Mouse (Mus musculus) heart, postnatal 36 days (tissue): ENCODE measurements around the gene Olfr512. TPM values are rescaled to one million over a fixed set of nuclear protein-coding genes. Genes with fewer than 3 reads are reported as not detected.

Experiments used
- DNase-seq, 2 experiments: peaks; one replicate each; pipeline ENCODE4 v3.0.0; 2021 to 2022
- intact Hi-C: fragments of 180-260 bp; cut with DNase I; formaldehyde crosslinking; loops from one replicate; pipeline ENCODE4 v1.15.1; 2025
- total RNA-seq, 2 experiments: library from RNA; stranded (reverse); gene quantifications; 2 replicates each; pipeline ENCODE4 v1.2.3; 2021

Gene Olfr512
- not detected for total RNA-seq

DNA sequence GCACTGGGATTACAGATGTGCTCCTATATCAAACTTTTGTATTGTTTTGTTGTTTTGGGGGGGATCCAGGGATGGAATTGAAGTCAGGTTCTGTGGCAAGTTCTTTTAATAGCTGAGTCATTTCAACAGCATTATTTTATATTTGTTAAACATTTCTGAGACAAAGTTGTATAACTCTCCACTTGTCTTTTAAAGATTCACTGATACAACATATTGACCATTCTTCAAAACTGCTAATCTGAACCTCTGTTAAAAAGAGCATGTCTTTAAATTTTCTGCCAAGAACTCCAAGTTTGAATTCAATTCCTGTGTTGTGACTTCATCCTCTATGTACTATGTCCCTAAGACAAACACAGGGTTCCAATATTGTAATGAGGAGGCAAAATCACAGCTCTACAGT is at the start of gene Olfr512:
Olfr512 (plus strand) TSS at position 301 of the 400 bp plus-strand sequence.
- DNase-seq: no peak
- intact Hi-C loops: no loop called here

DNA sequence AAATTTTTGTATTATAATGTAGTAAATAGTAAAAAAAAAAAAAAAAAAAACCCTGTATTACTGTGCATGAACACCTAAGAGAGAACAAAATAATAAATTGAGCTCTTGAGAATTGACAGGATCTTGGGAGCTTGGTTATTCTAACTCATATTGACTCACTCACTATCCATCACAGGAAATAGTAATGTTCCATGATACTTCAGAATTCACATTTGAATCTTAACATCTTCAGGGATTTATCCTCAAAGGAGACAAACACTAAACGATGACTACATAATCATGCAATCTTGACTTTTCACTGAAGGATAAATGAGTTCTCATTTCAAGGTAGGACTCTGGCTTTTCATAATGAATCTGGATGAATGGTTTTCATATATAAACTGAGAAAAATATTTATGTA is 47.0 kb upstream of the Olfr512 start, which contains the start of gene Olfr510:
Olfr510 (plus strand) TSS at position 301 of the 400 bp plus-strand sequence.
- intact Hi-C loops: no loop called here
- no peak for DNase-seq

DNA sequence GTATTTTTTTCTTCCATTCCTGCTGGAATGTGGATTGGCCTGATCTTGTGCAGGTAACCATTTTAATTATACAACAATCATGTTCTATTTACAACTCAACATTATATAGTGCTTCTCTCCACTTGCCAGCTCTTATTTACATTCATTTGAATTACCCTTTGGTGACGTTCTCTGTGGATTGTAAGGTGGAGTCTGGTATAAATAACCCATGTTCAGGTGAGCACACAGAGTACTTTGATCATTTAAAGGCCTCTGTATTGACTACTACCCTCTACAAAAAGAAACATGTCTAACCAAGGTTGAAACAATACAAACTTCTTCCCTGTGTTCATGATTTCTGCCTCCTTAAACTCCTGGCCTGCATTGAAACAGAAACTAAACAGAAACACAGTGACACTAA is 42.1 kb upstream of the Olfr512 start:
- DNase-seq: no peak
- intact Hi-C loops: no loop called here

DNA sequence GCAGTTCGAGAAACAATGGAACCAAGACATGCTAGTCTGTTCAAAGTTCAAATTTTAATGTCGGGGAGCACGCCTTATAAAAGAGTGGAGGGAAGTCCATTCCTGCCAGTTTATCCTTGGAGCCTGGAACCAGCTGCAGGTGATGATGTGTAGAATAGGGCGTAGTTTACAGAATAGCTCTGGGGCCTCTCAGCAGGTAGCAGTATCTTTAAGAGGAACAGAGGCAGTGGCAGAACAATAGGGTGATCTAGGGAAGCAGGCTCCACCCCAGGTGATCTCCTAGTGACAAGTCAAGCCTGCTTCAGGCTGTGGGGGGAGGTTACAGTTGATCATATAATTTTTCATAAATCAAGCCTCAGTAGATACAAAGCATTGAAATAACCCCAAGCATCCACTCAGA is 34.2 kb upstream of the Olfr512 start:
- intact Hi-C loops: no loop called here

DNA sequence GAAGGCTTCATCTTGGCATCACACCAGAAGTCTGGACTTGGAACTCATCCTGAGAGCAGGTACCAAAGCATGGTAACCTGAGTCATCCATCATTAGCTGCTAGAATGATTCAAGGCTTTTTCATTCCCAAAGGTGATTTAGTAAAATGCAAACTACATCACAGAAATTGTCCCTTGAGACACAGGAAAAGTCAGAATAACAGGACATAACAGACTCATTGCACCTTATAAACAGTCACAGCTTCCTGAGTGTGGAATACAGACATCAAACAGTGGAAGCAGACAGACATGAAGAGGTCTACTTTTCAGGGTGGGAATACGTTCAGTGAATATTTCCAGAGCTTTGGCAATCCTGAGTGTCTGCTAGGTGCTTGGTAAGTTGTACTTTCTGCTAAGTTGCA is 37.6 kb downstream of the Olfr512 start, which contains the start of gene Olfr513:
Olfr513 (plus strand) TSS at position 301 of the 400 bp plus-strand sequence.
- intact Hi-C loops: no loop called here
- no peak for DNase-seq

More for the DNA sequence above, 34.2 kb upstream of the Olfr512 start:
- DNase-seq: no peak

DNA sequence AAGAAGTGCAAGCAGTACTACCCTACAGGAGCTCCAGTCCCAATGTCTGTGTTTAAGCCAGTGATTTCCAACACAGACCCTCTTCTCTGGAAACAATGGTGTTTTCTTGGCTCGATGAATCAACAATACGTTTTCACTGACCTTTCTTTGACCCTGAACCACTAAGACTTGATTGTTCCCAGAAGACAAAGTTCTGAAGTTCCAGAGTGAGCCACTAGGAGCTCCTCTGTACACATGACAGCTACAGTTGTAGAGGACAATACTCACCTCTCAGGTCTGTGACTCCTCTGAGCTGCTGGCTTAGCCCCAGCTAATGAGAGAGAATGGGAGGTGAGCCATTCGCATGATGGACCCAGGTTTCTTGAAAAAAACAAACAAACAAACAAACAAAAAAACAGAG is 47.3 kb downstream of the Olfr512 start:
- intact Hi-C loops: no loop called here

More for the DNA sequence above, 47.3 kb downstream of the Olfr512 start:
- DNase-seq: no peak

Other genes starting within 250 kb of the Olfr512 start
- not detected for gene Olfr498, start 248.0 kb upstream of the Olfr512 start, total RNA-seq
- gene Olfr502, start 188.3 kb upstream of the Olfr512 start, total RNA-seq: not detected
- gene Olfr503, start 168.8 kb upstream of the Olfr512 start, total RNA-seq: not detected
- gene Olfr504, start 147.5 kb upstream of the Olfr512 start, total RNA-seq: not detected
- gene Olfr506, start 102.5 kb upstream of the Olfr512 start, total RNA-seq: not detected
- not detected for gene Olfr507, start 91.5 kb upstream of the Olfr512 start, total RNA-seq
- not detected for gene Olfr508, start 83.3 kb upstream of the Olfr512 start, total RNA-seq
- gene Olfr509, start 61.4 kb upstream of the Olfr512 start, total RNA-seq: not detected
- gene Olfr510, start 46.9 kb upstream of the Olfr512 start, total RNA-seq: not detected
- gene Olfr513, start 37.7 kb downstream of the Olfr512 start, total RNA-seq: not detected
- not detected for gene Olfr514, start 112.7 kb downstream of the Olfr512 start, total RNA-seq
- gene Olfr516, start 137.2 kb downstream of the Olfr512 start, total RNA-seq: not detected
- gene Olfr517, start 159.1 kb downstream of the Olfr512 start, total RNA-seq: not detected
- gene Olfr518, start 171.7 kb downstream of the Olfr512 start, total RNA-seq: not detected
- not detected for gene Olfr519, start 181.1 kb downstream of the Olfr512 start, total RNA-seq
- 10 to 100 TPM; 21.6 to 22.4 TPM for gene Nlrp10, start 216.9 kb downstream of the Olfr512 start, total RNA-seq
- gene Eif3f, start 221.1 kb downstream of the Olfr512 start, total RNA-seq: 10 to 100 TPM; 90.4 to 91.4 TPM
- under 1 TPM; 0.14 to 0.67 TPM for gene Tub, start 237.0 kb downstream of the Olfr512 start, total RNA-seq